Mouse (Mus musculus): Measurements from ENCODE around the gene Arl6. TPM values are rescaled to one million over a fixed set of nuclear protein-coding genes. Genes with fewer than 3 reads are reported as not detected.

Gene Arl6
- 0.80 TPM for total RNA-seq (2023)

GRCm38 (mm10) chr16:59639102-59639691, at the start of gene Arl6:
Arl6 (minus strand) TSS chr16:59639391.

GRCm38 (mm10) chr16:59600311-59601251, 38.6 kb downstream of the Arl6 start, which contains the start of gene Crybg3:
Crybg3 (minus strand) TSS chr16:59600979.

Other genes starting within 250 kb of the Arl6 start
- gene Gabrr3, start 232.1 kb downstream of the Arl6 start, total RNA-seq (2023): not detected
- 45.6 TPM for gene Riox2, start 167.6 kb downstream of the Arl6 start, total RNA-seq (2023)
- gene Crybg3, start 38.4 kb downstream of the Arl6 start, total RNA-seq (2023): 1.2 TPM